Mouse (Mus musculus): ENCODE measurements around the gene Mslnl.

Mslnl gene

GRCm38 (mm10) chr17:25744311-25744710 lies 8.5 kb downstream of the Mslnl start:
- DNase-seq = no peak

DNA sequence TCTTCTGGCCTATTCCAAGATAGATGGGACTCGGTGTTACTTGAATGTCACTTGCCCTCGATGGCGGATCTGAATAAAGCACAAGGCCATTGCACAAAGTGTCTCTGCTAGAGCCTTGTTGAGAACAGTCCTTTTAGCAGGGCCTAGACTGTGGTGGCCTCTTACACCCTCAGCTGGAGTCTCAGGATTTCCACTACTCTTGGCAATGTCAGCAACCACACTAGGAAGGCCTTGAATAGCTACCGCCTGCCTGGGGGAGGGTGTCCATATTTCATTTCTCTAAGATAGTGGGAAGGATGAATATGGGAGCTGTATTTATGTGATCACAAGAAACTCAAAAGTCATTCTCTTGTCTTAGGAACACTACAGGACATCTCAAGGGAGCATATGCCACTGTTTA lies 12.4 kb downstream of the Mslnl start:
- no peak for DNase-seq

DNA sequence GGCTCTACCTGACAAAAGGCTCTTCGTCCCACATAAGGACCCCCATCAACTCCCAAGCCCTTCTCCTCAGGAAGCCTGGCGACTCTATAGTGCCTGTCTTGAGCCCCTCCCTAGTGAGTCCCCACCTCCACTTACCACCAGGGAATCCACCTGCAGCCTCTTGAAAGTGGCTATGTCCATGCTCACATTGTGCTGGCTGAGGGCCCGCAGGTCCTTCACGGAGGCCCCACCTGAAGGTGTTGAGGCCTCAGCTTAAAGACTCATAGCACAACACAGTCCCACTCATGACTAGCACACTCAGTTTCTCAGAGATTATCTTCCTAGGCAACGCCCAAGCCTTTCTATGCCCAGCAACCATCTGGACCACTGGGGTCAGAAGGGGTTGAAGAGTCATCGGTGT lies 13.5 kb downstream of the Mslnl start:
- DNase-seq = no peak

DNA sequence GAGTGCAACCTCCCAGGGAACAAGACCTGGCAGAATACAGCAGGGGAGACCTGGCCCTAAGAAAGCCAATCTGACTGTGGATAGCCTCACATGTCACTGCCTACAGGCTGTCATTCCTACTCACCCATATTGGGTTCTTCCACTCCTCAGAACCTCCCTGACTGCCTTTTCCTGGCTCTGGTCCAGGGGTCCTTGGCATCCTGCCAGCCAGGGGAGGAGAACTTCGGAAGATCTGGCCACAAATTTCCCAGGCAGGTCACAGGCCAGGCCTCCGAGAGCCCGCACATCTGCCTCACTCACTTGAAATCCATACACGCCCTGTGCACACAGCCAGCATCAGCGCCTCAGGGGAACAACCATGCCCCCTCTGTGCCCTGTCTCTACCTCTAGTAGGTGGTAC lies 15.6 kb downstream of the Mslnl start:
- peak; percentile 72 for DNase-seq

DNA sequence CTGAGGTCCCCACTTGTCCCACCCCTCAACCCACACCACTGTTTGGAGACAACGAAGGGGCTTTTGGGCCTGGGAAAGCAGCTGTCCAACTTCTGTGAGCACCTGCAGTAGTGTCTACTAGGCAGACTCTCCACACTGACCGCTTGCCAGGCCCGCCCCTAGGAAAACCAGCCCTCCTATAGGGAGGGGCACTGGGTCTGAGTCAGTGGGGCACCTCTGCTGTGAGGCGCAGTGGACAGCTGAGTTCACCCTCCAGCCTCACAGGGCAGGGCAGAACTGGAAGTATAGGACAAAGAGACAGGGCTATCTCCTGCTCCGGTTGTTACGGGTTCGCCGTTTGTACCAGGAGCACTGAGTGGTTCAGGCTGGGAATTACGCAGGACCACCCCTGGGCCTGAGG lies 18.4 kb downstream of the Mslnl start, which contains the start of gene Msln:
Gene Msln, minus strand, starts transcription at position 138 of the 400 bp plus-strand sequence.
- DNase-seq = no peak

DNA sequence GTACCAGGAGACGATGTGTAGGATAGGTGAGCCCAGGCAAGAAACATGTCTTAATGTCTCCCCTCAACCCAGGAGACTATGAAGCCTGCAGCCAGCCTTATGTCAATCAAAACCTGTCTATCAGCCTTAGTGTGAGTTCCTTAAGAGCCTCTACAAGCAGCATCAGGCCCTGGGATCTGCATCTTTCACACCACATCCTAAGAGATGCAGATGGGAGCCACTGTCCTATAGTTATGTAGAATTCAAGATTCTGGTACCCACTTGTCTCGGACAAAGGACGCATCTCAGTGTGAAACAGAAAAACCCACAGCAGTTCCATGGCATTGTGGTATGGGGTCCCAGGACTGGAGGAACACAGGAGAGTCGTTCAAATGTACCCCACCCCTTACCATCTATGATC lies 19.2 kb downstream of the Mslnl start:
- no peak for DNase-seq

DNA sequence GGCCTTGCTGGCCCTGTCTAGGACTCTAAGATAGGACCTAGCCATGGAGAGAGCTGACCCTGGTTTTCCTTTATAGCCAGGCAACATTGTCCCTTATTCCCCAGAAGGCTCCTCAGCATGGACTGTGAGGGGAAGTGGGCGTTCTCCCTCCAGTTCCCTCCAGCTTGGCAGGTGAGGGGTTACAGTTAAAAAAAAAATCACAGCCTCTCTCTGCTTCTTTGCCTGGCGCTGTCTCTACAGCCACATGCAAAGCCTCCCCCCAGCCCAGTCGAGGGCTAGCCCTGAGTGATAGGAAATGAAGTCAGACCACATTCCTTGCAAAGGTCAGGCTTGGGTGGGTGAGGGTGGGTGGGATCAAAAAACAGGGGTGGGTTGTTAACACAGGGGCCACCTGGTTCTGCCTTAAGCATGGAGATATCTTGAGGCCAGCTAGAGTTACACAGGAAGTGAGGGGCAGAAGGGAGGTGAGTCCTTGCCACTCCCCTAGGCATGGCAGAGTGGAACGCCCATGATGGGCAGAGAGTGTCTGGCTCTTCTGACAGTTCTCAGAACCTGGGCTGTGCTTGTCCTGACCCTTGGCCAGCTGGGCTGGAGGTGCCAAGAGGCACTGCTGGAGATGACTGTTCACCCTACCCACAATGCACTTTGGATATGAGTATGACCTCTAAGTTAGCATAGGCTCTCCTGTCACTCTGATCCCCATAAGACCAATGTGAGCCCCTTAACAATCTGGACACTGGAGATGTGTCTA lies 20.0 kb downstream of the Mslnl start:
- DNase-seq = no peak

- DNase-seq = no peak
Observed at GRCm38 (mm10) chr17:25756378-25757242, 20.8 kb downstream of the Mslnl start.

DNA sequence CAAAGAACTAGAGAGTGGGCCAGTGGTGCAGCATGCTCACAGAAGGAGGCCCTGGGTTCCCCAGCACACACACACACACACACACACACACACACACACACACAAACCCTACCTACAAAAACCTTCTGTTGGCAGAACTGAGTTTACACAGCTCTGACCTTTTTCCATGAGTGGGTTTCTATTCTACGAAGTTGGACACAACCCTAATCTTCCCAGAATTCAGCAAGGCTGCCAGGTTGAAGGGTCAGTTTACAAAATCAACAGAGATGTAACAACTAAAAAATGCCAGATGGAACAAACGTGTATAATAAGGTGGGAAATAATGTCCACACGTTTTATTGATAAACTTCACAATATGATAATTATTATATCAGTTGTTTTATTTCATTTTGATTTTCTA lies 21.8 kb downstream of the Mslnl start:
- no peak for DNase-seq

DNA sequence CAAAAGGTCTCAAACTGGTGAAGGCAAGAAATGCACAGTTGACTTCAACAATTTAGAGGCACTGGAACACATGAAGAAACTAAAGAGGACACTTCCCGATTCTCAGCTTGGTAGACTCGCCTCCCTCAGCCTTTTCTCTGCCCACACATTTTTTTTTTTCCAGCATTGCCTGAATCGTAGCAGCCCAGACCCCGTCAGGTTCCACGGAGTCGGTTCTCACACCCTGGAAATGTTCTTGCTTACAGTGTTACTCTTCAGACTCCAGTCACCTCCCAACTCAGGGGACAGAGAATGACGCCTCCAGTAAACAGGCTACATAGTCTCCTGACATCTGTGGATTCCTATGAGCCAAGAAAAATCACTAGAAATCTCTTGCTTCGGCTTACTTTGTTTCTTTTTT lies 24.3 kb downstream of the Mslnl start:
- no peak for DNase-seq

DNA sequence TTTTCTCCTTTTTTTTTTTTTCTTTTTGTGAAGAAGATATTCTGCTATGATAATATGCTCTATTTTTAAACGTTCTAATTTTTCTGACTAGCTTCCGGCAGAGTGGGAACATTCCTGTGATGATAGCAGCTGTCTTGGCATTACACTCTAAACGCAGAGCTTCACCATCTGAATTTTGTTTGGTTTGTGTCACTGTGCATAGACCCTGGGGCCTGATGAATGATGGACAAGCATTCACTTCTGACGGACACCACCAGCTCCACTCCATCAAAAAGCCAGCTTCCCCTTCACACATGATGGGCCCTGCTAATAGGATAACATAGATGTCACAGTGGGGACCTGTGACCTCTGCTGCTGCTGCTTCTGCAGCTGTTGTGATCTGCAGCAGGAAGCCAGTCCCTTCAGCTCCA lies 25.7 kb downstream of the Mslnl start:
- DNase-seq = peak; percentile 64

GRCm38 (mm10) chr17:25762591-25762990 lies 26.7 kb downstream of the Mslnl start:
- no peak for DNase-seq

GRCm38 (mm10) chr17:25765886-25766285 lies 30.0 kb downstream of the Mslnl start:
- DNase-seq = peak; percentile 97

- no peak for DNase-seq
Observed at GRCm38 (mm10) chr17:25769331-25769730, 33.5 kb downstream of the Mslnl start.

- peak; percentile 98 for DNase-seq
Observed at GRCm38 (mm10) chr17:25773549-25774120, 37.8 kb downstream of the Mslnl start, which contains the start of gene Narfl. Gene Narfl, plus strand, starts transcription at chr17:25773776.

DNA sequence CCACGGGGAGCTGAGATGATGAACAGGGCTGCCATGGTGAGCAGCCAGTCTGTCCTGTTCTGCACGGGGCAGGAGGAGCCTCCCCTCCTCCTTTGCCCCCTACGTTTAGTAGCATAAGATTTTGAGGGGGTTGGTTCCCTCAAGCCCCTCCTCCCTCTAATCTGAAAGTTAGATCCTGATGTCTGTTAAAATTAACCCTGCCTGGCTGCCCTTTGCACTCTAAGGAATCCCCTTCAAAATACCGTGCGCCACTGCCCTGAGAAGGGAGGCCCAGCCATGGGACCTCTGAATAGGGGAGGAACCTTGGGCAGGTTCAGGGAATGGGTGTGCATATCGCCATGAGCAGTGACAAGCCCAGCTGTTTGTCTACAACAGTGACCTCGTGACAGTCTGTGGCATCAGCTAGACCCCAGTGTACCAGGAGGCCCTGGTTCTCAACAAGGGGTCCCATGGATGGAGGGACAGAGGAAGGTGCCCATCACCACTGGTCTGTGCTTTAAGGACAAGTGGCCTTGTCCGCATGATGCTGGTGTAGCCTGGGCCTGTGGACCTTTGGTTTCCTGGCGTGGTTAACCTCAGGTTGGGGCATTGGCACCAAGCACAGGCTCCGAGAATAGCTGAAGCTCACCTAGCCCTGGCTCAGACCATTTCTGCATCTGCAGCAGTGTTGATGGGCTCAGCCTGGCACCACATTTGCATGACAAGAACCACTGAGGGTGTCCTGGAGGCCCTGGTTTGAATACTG lies 39.6 kb downstream of the Mslnl start:
- no peak for DNase-seq

DNA sequence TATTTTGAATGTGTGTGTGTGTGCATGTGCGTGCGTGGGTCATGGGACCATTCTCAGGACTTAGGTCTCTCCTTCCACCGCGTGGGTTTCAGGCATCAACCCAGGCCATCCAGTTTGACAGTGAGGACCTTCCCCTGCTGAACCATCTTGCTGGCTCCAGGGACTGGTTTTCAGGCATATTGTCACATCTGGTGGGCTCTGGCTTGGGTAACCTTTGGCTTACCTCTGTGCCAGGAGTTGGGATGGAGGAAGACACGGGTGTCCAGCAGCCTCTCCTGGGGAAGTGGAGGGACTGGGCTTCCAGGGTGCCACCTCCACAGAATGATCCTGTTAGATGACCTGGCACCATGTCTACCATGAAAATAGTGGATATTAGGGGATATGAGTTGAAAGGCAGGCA lies 42.1 kb downstream of the Mslnl start:
- DNase-seq = no peak

DNA sequence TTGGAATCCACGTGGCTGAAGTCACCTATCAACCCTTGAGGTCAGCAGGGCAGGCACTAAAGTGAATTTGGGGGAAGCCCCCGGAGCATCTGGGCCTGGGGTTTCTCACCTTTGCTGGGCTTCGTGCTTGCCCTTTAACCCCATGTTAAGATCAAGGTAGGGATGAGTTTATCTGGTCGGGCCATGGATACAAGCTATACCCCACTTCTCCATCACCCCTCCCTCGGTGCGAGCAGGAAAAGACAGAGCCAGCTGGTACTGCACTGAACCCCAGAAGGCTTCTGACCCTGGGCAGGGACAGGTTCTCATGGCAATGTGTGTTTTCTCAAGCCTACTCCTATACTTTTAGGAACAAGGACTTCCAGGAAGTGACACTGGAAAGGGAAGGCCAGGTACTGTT lies 45.5 kb downstream of the Mslnl start:
- DNase-seq = no peak

DNA sequence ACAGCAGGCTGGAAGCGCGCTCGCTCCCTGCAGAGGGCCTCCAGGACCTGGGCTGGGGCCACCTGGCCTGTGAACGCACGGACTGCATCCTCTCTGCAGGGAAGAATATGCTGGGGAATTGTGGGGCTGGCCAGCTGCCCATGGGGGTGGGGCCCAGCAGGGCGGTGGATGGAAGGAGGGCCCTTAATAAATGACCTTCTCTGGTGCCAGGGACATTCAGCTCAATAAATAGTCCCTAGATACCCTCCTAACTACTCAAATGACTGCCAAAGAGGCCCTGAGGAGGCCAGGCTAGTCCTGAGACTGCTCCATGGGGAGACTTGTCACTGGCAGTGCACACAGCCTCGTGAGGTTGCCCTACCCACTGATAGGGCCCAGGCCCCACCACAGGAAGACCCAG lies 47.2 kb downstream of the Mslnl start:
- DNase-seq = no peak

- no peak for DNase-seq
Observed at GRCm38 (mm10) chr17:25783861-25784574, 48.2 kb downstream of the Mslnl start.

DNA sequence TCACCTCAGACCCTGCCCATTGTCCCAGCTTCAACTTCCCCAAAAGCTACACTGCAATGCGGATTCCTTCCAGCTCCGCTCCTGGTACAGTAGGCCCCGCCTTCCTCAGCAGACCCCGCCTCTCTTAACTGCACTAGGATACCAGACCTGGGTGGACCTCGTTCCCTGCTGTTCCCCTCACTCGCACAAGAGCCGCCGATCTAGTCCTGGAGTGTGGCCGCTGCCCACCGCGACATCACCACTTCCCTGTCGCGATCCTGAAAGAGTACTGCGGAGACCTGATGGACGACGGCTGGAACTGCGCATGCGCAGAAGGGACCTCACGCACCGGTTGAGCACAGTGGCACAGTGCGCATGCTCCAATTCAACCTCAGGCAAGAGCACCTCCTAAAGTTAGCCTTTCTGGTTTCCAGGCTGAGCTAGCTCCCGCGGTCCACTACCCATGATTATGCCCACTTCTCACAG lies 49.5 kb downstream of the Mslnl start, which contains the start of gene Haghl:
Gene Haghl, minus strand, starts transcription at position 393 of the 465 bp plus-strand sequence.
- DNase-seq = peak; percentile 96

DNA sequence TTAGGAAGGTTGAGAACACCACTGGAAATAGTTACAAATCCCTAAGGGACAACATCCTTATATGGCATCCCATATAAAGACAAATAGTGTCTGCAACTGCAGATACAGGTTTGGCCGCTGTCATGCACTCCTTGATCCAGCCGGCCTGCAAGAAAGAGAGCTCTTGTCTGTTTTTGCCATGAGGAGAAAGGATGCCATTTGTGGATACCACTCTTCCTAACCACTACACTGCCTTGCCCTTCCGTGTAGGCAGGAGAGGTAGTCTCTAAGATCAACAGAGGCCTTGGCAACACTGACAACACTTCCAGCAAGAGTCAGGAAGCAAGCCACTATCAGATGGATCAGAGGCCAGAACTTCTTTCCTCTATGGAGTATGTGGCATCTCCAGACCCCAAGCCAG lies 50.4 kb downstream of the Mslnl start, which contains the start of gene Ccdc78:
Gene Ccdc78, plus strand, starts transcription at position 301 of the 400 bp plus-strand sequence.
- no peak for DNase-seq
